Mouse (Mus musculus): Measurements from ENCODE around the gene Mtrex. TPM values are rescaled to one million over a fixed set of nuclear protein-coding genes. Genes with fewer than 3 reads are reported as not detected.

Mtrex gene
- polyA plus RNA-seq, 1 experiment from 2014 or later, result 105 TPM

Other genes with a start within 250 kb of the Mtrex start
- gene Plpp1, start 126.6 kb downstream of the Mtrex start, polyA plus RNA-seq (2014; fragmentation: Nextera tagmentation; extraction: Ambion mirVana), result 21.7 and 22.4 TPM in 2 replicates
- gene Dhx29, start 56 bp upstream of the Mtrex start, polyA plus RNA-seq (2014; fragmentation: Nextera tagmentation; extraction: Ambion mirVana), result 33.2 and 39.9 TPM in 2 replicates
- gene Ccno, start 60.4 kb upstream of the Mtrex start, polyA plus RNA-seq (2014; fragmentation: Nextera tagmentation; extraction: Ambion mirVana), result 0.15 TPM in 1 of 2 replicates, not detected in the other
- not detected in 2 replicates for gene Mcidas, start 66.4 kb upstream of the Mtrex start, polyA plus RNA-seq (2014; fragmentation: Nextera tagmentation; extraction: Ambion mirVana)
- gene Cdc20b, start 107.7 kb upstream of the Mtrex start, polyA plus RNA-seq (2014; fragmentation: Nextera tagmentation; extraction: Ambion mirVana), result not detected in 2 replicates
- gene Gpx8, start 119.0 kb upstream of the Mtrex start, polyA plus RNA-seq (2014; fragmentation: Nextera tagmentation; extraction: Ambion mirVana), result 111 and 115 TPM in 2 replicates
- not detected in 2 replicates for gene Gzma, start 173.6 kb upstream of the Mtrex start, polyA plus RNA-seq (2014; fragmentation: Nextera tagmentation; extraction: Ambion mirVana)